Mouse (Mus musculus) hindbrain, embryonic 12.5 days (tissue): Measurements from ENCODE around the gene Gtf2i. TPM values are rescaled to one million over a fixed set of nuclear protein-coding genes. Genes with fewer than 3 reads are reported as not detected.

Source experiments
- ATAC-seq: fragments of 200-750 bp; cut with Nextera tagmentation; 2 replicates; pipeline ENCODE4 v1.8.0; 2017; ENCODE audit warnings: moderate TSS enrichment; ENCODE audit not compliant: low FRiP score
- H3K27ac ChIP-seq: fragments of 300-500 bp; sonication (generic); 2 replicates; pipeline ENCODE4 v1.5.1; 2016; ENCODE audit warnings: mild to moderate bottlenecking
- H3K27me3 ChIP-seq: fragments of 300-500 bp; sonication (generic); 2 replicates; pipeline ENCODE4 v1.6.1; 2016; ENCODE audit warnings: mild to moderate bottlenecking
- H3K36me3 ChIP-seq: fragments of 300-500 bp; sonication (generic); 2 replicates; pipeline ENCODE4 v1.6.1; 2016; ENCODE audit warnings: mild to moderate bottlenecking
- H3K4me1 ChIP-seq: fragments of 300-500 bp; sonication (generic); 2 replicates; pipeline ENCODE4 v1.6.1; 2016
- H3K4me2 ChIP-seq: fragments of 300-500 bp; sonication (generic); replicated peaks from 2 replicates; pipeline ENCODE4 v1.6.1; 2016; ENCODE audit warnings: mild to moderate bottlenecking
- H3K4me3 ChIP-seq: fragments of 300-500 bp; sonication (generic); 2 replicates; pipeline ENCODE4 v1.5.1; 2016; ENCODE audit warnings: mild to moderate bottlenecking
- H3K9ac ChIP-seq: fragments of 300-500 bp; sonication (generic); 2 replicates; pipeline ENCODE4 v1.6.1; 2016; ENCODE audit warnings: mild to moderate bottlenecking, moderate library complexity
- H3K9me3 ChIP-seq: fragments of 300-500 bp; sonication (generic); replicated peaks from 2 replicates; pipeline ENCODE4 v1.6.1; 2016; ENCODE audit warnings: mild to moderate bottlenecking
- WGBS: fragments of 180-500 bp; shearing (Covaris S2); methylation state at CpG from one replicate; pipeline ENCODE4 v1.1.7; 2016; 5-methylcytosine and 5-hydroxymethylcytosine counted together
- microRNA-seq: library from miRNA; unstranded; fragments of <30 nt; microRNA quantifications from one replicate; pipeline ENCODE4, GENCODE M21; 2017
- polyA plus RNA-seq: library from polyadenylated mRNA; unstranded; fragments of >200 nt; fragmentation: Nextera tagmentation; extraction: Ambion mirVana; gene quantifications from 2 replicates; pipeline ENCODE4 v1.2.1, GENCODE M21; 2016

Gtf2i gene
- polyA plus RNA-seq, 1 experiment from 2014 or later, result 242 TPM

- Histone ChIP-seq H3K27me3 (no peaks in the 10 kb centered on the region), H3K9me3 (no peaks in the 10 kb centered on the region), H3K36me3 (peaks cover 26% of the 10 kb centered on the region), H3K4me1 (no peaks in the 10 kb centered on the region), H3K4me3 (no peak overlapping the region), H3K4me2 (no peak overlapping the region), H3K27ac (no peak overlapping the region), H3K9ac (no peak overlapping the region)
- WGBS, result 76% methylated on average over 12 of the region's 12 CpGs
- ATAC-seq, result no peak
Measured at GRCm38 (mm10) chr5:134214021-134214806, 100.3 kb downstream of the Gtf2i start.

GRCm38 (mm10) chr5:134209931-134210554 is 104.5 kb downstream of the Gtf2i start:
- no peaks in the 10 kb centered on the region for H3K4me1 ChIP-seq
- no peaks in the 10 kb centered on the region for H3K27me3 ChIP-seq
- ATAC-seq, result no peak
- H3K4me3 ChIP-seq, result no peak overlapping the region
- no peak overlapping the region for H3K4me2 ChIP-seq
- WGBS, result 75% methylated on average over 11 of the region's 11 CpGs
- no peak overlapping the region for H3K9ac ChIP-seq
- H3K9me3 ChIP-seq, result peaks cover 9% of the 10 kb centered on the region; the same call in 1 of the 2 replicates
- H3K27ac ChIP-seq, result no peak overlapping the region
- peaks cover 23% of the 10 kb centered on the region for H3K36me3 ChIP-seq

- H3K27me3 ChIP-seq, result no peaks in the 10 kb centered on the region
- peaks cover 35% of the 10 kb centered on the region for H3K36me3 ChIP-seq
- no peak overlapping the region for H3K9ac ChIP-seq
- no peak overlapping the region for H3K27ac ChIP-seq
- no peak for ATAC-seq
- no peak overlapping the region for H3K4me2 ChIP-seq
- H3K4me1 ChIP-seq, result no peaks in the 10 kb centered on the region
- peaks cover 9% of the 10 kb centered on the region; the same call in 1 of the 2 replicates for H3K9me3 ChIP-seq
- 85% methylated on average over 10 of the region's 10 CpGs for WGBS
- no peak overlapping the region for H3K4me3 ChIP-seq
Measured at GRCm38 (mm10) chr5:134206721-134207120, 107.8 kb downstream of the Gtf2i start.

- 87% methylated on average over 8 of the region's 8 CpGs for WGBS
- H3K36me3 ChIP-seq, result peaks cover 35% of the 10 kb centered on the region
Measured at GRCm38 (mm10) chr5:134193664-134194063, 120.9 kb downstream of the Gtf2i start.

GRCm38 (mm10) chr5:134188571-134188970 is 126.0 kb downstream of the Gtf2i start:
- Histone ChIP-seq H3K27ac (no peak overlapping the region), H3K9ac (no peak overlapping the region), H3K36me3 (peaks cover 3% of the 10 kb centered on the region; the same call in 1 of the 2 replicates), H3K9me3 (no peaks in the 10 kb centered on the region), H3K4me1 (peaks cover 2% of the 10 kb centered on the region), H3K4me2 (no peak overlapping the region), H3K4me3 (no peak overlapping the region), H3K27me3 (no peaks in the 10 kb centered on the region)
- WGBS, result 80% methylated on average over 7 of the region's 7 CpGs
- ATAC-seq, result no peak

More at GRCm38 (mm10) chr5:134193664-134194063, 120.9 kb downstream of the Gtf2i start:
- H3K27me3 ChIP-seq, result no peaks in the 10 kb centered on the region
- H3K9me3 ChIP-seq, result no peaks in the 10 kb centered on the region
- no peaks in the 10 kb centered on the region for H3K4me1 ChIP-seq
- H3K9ac ChIP-seq, result no peak overlapping the region
- no peak overlapping the region for H3K4me3 ChIP-seq
- no peak for ATAC-seq
- no peak overlapping the region for H3K27ac ChIP-seq
- no peak overlapping the region for H3K4me2 ChIP-seq

Small RNAs within 50 kb of the gene (microRNA-seq; reads per million reads assigned to microRNA genes)
- gene Mir3965, result not detected

Other genes starting within 250 kb of the Gtf2i start
- gene Castor2, start 215.0 kb downstream of the Gtf2i start, polyA plus RNA-seq, result 22.4 and 24.1 TPM in 2 replicates
- gene Rcc1l, start 138.0 kb downstream of the Gtf2i start, polyA plus RNA-seq, result 27.4 and 28.0 TPM in 2 replicates
- 11.7 and 12.8 TPM in 2 replicates for gene Gtf2ird2, start 130.7 kb downstream of the Gtf2i start, polyA plus RNA-seq
- 3.6 and 4.6 TPM in 2 replicates for gene Ncf1, start 85.1 kb downstream of the Gtf2i start, polyA plus RNA-seq
- gene Gtf2ird1, start 142.0 kb upstream of the Gtf2i start, polyA plus RNA-seq, result 95.9 and 99.9 TPM in 2 replicates
- 12.6 and 13.0 TPM in 2 replicates for gene Clip2, start 237.7 kb upstream of the Gtf2i start, polyA plus RNA-seq
- 0.18 and 0.23 TPM in 2 replicates for gene Syna, start 245.4 kb upstream of the Gtf2i start, polyA plus RNA-seq